Mouse (Mus musculus) heart, postnatal 0 days (tissue): ENCODE results near the gene Tppp3.

ENCODE experiments used
- CTCF ChIP-seq: IDR thresholded peaks from 2 replicates; pipeline ENCODE4 v1.5.1; 2016; ENCODE audit warnings: antibody characterized with exemption, control low read depth, low read depth
- EP300 ChIP-seq: IDR thresholded peaks from 2 replicates; pipeline ENCODE4 v1.6.1; 2016; ENCODE audit warnings: antibody characterized with exemption, low read depth

- TF ChIP-seq CTCF (no peak), EP300 (no peak)
These were observed 42.9 kb upstream of the Tppp3 start for GRCm38 (mm10) chr8:105514194-105514593.
